Mouse (Mus musculus): ENCODE data around the gene Hbs1l.

Hbs1l gene

DNA sequence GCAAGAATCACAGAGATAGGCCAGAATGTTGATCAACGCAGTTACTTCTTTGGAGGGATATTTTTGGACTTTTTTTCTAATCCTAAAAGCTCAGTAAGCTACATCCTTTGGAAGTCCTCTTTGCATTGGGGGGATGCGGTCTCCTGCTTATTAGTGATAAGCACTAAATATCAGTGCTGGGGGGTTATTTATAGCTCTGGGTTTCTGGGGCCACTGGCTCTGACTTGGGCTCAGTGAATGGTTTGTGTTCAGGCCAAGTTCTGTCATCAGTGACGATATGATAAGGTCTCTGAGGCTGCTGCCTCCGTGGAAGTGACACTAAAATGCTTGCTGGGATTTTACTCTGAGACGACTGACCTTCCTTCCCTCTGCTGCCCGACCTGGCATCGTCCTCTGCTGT lies 104.3 kb downstream of the Hbs1l start:
- in situ Hi-C loops (cut with MboI, MseI), result loop anchor here in 1 of 2 experiments (25.0 kb wide), 1 partner anchor 1312 kb away; no protein-coding TSS in a partner anchor

DNA sequence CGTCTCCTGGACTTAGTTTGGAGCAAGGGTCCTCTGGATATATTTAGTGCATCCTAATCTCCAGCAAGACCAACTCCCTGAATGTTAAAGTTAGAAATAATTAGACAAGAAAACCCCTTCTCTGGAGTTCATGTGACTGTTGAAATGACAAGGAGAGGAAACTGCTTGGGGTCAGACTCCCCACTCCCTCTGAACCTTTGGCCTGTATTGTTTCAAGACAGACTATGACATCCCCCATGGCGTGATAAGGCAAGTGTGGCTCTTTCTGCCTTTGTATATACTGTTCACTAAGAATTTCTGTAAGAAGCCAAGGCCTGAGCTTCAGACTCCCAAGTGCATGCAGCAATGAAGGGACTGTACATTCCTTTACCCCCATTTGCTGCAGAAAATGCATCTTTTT lies 104.7 kb downstream of the Hbs1l start:
- in situ Hi-C loops (cut with MboI, MseI), result loop anchor here in 1 of 2 experiments (25.0 kb wide), 1 partner anchor 1312 kb away; no protein-coding TSS in a partner anchor

DNA sequence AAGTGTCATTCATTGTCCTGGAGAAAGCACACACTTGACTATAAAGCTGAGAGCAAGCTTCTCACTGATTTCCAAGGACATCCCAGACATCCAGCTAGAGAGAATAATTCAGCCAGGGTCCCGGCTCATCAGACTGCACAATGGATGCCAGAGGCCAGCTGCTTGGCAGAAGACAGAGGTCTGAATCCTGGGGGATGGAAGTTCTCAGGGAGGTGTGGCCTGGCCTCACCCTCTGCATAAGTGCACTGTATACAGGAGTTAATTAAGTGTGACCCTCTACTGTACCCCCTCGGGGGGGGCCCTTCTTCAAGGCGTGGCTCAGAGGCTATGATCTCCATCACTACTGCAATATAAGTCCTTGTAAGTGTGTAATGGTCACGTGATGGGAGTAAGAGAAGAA lies 105.5 kb downstream of the Hbs1l start:
- in situ Hi-C loops (cut with MboI, MseI), result loop anchor here in 1 of 2 experiments (25.0 kb wide), 1 partner anchor 1311 kb away; no protein-coding TSS in a partner anchor

DNA sequence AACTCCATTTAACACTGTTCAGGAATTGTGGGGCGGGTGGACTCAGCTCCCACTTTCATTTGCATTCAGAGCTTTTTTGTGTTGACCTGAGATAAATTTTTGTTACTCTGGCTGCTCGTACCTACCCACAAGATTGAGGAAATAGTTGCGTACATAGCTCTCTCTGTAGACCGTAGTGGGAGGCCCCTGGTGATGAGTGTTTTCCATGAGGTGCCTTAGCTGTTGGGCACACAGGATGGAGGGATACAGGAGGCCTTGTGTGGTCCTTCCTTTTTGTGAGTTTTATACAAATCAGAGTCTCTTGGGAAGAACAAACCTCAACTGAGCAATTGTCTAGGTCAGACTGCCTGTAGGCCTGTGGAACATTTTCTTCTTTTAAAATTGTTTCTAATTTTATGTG lies 109.0 kb downstream of the Hbs1l start:
- in situ Hi-C loops (cut with MboI, MseI), result loop anchor here in 1 of 2 experiments (25.0 kb wide), 1 partner anchor 1307 kb away; no protein-coding TSS in a partner anchor

DNA sequence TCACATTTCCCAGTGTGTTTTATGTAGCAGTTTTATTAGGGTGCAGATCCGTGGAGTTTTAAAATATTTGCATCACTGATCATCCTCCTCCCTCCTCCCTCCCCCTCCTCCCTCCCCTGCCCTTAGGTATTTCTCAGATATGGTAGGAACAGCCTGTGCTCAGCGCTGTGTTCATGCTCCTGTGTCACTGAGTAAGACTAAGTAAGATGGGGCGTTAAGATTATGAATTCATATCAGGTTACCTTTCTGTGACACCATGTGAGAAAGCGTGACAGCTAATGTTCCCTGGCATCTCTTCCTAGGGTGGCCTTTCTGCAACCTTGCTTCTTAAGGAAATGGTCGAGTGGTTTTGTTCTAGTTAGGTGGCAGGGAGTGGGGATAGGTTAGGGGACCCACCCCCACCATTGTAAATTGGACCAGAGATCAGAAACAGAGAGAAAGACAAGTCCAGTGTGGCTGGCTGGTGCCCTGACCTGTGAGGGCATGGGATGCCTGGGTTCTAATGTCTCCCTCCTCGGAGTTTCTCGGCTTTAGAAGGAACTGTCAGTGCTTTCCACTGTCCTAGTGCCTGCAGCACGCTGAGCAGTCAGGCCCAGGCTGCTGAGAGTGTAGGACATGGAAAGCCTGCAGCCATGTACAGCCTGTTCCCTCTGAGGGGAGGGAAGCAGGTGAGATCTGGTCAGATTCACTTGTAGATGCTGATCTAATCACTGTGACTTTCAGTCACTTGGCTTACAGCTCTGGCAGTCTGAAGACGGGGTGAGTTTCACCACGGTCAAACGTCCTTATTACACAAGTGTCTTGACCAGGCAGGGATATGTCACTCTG lies 110.1 kb downstream of the Hbs1l start:
- in situ Hi-C loops (cut with MboI, MseI), result loop anchor here in 1 of 2 experiments (25.0 kb wide), 1 partner anchor 1306 kb away; no protein-coding TSS in a partner anchor

DNA sequence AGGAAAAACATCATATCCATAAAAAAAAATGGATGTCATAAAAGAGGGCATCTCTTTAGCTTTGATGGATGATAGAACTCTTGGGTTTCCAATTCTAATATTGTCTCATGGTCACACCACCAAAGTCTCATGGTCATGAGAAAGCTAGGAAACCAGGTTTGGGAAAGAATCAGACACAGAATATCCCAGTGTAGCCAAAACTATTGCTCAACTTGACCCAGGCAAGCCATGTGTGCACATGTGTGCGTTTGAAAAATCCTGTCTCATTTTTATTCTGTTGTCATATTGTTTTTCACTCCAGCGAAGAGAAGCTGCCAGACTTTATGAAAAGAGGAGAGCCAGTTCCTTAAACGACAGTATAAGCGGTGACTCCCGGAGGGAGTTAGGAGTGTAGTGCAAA lies 114.9 kb downstream of the Hbs1l start:
- in situ Hi-C loops (cut with MboI, MseI), result loop anchor here in 1 of 2 experiments (25.0 kb wide), 1 partner anchor 1302 kb away; no protein-coding TSS in a partner anchor

DNA sequence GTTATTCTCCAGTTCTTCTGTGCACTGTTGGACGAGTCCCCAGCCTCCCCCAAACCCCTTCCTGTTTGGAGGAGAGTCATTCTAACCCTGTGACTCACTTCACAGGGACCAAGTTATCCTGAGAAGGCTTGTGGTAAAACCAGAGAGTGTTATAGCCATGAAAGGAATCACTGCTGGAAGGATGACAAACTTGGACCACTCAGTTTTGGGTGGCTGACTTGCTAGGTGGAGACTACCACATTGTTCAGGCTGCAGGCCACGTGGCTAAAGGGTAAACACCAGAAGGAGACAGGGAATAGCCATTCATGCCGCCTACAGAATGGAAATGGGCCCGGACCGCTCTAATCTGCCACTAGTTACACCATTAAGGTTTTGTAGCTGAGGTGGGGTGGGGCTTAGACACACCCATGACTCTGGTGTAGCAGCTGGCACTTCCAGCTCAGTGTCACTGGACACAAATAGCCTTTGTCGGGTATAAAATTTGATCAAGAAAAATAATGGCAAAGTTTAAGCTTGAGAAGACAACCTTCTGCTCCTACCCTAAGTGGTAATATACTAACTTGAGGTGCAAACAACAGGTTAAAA lies 115.9 kb downstream of the Hbs1l start:
- in situ Hi-C loops (cut with MboI, MseI), result loop anchor here in 1 of 2 experiments (25.0 kb wide), 1 partner anchor 1301 kb away; no protein-coding TSS in a partner anchor

DNA sequence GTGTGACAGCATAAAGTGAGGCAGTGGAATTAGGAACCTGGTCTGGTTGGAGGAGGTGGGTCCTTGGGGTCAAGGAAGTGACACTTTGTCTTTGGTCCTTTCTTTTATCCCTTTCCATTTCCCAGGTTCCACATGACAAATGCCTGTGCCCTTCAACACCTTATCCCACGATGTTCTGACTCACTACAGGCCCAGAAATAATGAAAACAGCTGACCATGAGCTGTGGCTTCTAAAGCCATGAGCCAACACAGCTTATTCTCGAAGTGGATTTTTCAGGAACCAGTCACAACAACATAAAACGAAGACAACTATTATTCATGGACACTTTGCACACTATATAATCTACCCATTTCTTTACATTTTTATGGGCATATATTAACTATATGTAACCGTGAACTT lies 119.3 kb downstream of the Hbs1l start:
- in situ Hi-C loops (cut with MboI, MseI), result loop anchor here in 1 of 2 experiments (25.0 kb wide), 1 partner anchor 1297 kb away; no protein-coding TSS in a partner anchor

DNA sequence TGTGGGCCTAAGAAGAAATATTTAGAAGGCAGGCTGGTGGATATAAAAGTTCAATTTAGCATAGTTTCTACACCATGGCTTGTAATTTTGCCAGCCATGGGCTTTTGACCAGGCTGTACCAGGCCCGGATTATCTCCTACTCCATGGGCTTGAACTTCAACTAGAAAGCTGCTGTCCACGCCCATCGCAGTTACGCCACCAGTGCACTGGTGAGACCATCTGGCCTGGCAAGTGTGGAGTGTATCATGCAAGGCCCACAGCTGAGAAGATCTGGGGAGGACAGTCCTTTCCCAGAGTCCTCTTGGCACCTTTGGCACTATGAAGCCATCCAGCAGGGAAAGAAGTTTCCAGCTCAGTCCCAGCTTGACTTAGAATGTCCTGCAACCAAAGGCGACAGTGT lies 120.4 kb downstream of the Hbs1l start:
- in situ Hi-C loops (cut with MboI, MseI), result loop anchor here in 1 of 2 experiments (25.0 kb wide), 1 partner anchor 1296 kb away; no protein-coding TSS in a partner anchor

All from T-helper 17 cell (primary cell).